Mouse (Mus musculus) C2C12 (cell line): ENCODE measurements at regions not wholly inside any gene's neighbourhood (a gene's known extent, or its start where the extent isn't known, plus 50 kb on each side); places are given as distances from the start of the nearest gene placed in this dataset.
A peak's percentile ranks its signal among the peaks of the same experiment; 100 is the strongest.

Experiments
- H3K27me3 ChIP-seq: one replicate; pipeline ENCODE4 v1.6.1; 2011; ENCODE audit not compliant: control insufficient read depth, insufficient read depth, insufficient read length
- H3K36me3 ChIP-seq: one replicate; pipeline ENCODE4 v1.6.1; 2011; ENCODE audit not compliant: control insufficient read depth, insufficient read depth
- H3K4me3 ChIP-seq: one replicate; pipeline ENCODE4 v1.5.1; 2011; ENCODE audit warnings: mild to moderate bottlenecking, control low read depth; ENCODE audit not compliant: poor library complexity, insufficient read depth, severe bottlenecking
- H3K79me2 ChIP-seq: one replicate; pipeline ENCODE4 v1.6.1; 2011; ENCODE audit not compliant: control insufficient read depth, insufficient read depth
- H3K79me3 ChIP-seq: one replicate; pipeline ENCODE4 v1.6.1; 2011; ENCODE audit warnings: low read depth, control low read depth
- H3ac ChIP-seq: one replicate; pipeline ENCODE3; 2011; ENCODE audit warnings: low read depth; ENCODE audit not compliant: control insufficient read depth, insufficient read length
- CEBPB ChIP-seq: IDR thresholded peaks from one replicate; pipeline ENCODE4 v1.6.1; 2011; ENCODE audit warnings: low read depth, mild to moderate bottlenecking, control low read depth, moderate library complexity
- CTCF ChIP-seq: IDR thresholded peaks from one replicate; pipeline ENCODE4 v1.5.1; 2011; ENCODE audit not compliant: control insufficient read depth, insufficient read depth, insufficient read length
- FOSL1 ChIP-seq: IDR thresholded peaks from one replicate; pipeline ENCODE4 v1.8.0; 2011; ENCODE audit warnings: mild to moderate bottlenecking, low read length; ENCODE audit not compliant: poor library complexity, insufficient read depth, severe bottlenecking
- MAX ChIP-seq: IDR thresholded peaks from one replicate; pipeline ENCODE4 v1.6.1; 2011; ENCODE audit warnings: mild to moderate bottlenecking, control low read depth
- MYOD1 ChIP-seq: IDR thresholded peaks from one replicate; pipeline ENCODE4 v1.6.1; 2011; ENCODE audit warnings: low read depth; ENCODE audit not compliant: control insufficient read depth, insufficient read length
- MYOG ChIP-seq: IDR thresholded peaks from one replicate; pipeline ENCODE4 v1.6.1; 2011; ENCODE audit not compliant: control insufficient read depth, insufficient read length; ENCODE audit errors: extremely low read depth
- USF1 ChIP-seq: IDR thresholded peaks from one replicate; pipeline ENCODE4 v1.6.1; 2011; ENCODE audit warnings: low read depth, mild to moderate bottlenecking, control low read depth, moderate library complexity

DNA sequence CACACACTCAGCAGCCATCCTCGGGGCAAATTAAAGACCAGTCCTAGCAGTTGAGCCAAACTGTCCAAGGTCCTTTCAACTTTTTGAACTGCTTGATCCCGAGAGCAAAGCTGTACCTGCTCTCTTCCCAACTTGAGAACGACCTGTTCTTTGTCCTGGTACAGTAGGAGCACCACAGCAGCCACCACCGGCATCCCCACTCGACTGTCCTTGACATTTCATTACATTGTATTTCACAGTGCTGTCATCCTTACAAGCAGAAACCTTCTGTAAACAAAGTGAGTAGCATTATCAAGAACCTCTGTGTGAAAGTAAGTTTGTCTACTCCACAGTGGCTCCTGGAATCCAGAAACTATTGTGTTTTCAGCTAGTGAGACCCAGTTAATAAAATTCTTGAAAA lies 240.2 kb upstream of the Zfp462 start:
- no peak overlapping the region for H3ac ChIP-seq
- TF ChIP-seq MAX = no peak
- no peak for TF ChIP-seq CEBPB
- no peak for TF ChIP-seq MYOG
- TF ChIP-seq FOSL1 = no peak
- no peak for TF ChIP-seq USF1
- TF ChIP-seq MYOD1 = no peak
- TF ChIP-seq CTCF = no peak
- no peaks in the 10 kb centered on the region for H3K79me3 ChIP-seq
- no peaks in the 10 kb centered on the region for H3K79me2 ChIP-seq
- H3K27me3 ChIP-seq = no peaks in the 10 kb centered on the region
- H3K36me3 ChIP-seq = no peaks in the 10 kb centered on the region
- H3K4me3 ChIP-seq = no peak overlapping the region

DNA sequence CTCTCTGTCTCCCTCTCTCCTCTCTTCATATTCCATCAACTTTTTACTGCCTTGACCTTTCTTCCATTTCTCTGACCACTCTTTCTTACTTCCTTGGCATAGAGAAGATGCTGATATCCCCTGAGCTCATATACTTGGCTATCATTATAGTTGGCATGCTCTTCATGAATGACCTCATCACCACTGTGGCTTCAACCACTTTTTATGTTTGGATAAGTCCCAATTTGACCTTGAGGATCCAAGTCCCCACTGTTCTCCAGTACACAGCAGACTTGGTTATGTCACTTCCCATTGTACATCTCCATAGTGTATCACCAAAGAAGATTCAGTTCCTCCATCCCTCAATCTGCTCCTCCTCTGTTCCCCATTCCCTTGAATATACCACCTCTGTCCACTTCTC lies 235.1 kb upstream of the Zfp462 start:
- Histone ChIP-seq H3K79me2 (no peaks in the 10 kb centered on the region), H3K79me3 (no peaks in the 10 kb centered on the region), H3ac (no peak overlapping the region), H3K4me3 (no peak overlapping the region), H3K36me3 (no peaks in the 10 kb centered on the region), H3K27me3 (no peaks in the 10 kb centered on the region)
- TF ChIP-seq MYOG (no peak), CEBPB (no peak), USF1 (no peak), FOSL1 (no peak), MAX (no peak), CTCF (no peak), MYOD1 (no peak)

DNA sequence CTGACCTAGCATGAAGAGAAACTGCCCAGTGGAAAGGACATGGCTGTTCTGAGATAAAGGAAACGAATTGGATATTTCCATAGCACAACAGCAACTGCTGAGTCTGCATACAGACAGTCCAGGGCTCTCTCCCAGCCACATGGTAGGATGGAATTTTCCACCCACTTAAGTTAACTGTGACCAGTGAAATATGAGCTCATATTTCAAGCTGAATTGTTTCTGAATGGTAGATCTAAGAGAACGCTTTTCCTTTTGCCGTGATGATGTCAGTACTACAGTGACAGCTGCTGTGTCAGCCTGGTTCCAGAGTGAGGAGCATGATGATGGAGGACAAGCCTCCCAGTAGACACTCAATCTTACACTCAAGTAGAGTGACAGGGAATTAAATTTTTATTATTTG lies 231.9 kb upstream of the Zfp462 start:
- Histone ChIP-seq H3K79me3 (no peaks in the 10 kb centered on the region), H3K4me3 (no peak overlapping the region)
- TF ChIP-seq MYOD1 (peak; percentile 60), MYOG (no peak)

DNA sequence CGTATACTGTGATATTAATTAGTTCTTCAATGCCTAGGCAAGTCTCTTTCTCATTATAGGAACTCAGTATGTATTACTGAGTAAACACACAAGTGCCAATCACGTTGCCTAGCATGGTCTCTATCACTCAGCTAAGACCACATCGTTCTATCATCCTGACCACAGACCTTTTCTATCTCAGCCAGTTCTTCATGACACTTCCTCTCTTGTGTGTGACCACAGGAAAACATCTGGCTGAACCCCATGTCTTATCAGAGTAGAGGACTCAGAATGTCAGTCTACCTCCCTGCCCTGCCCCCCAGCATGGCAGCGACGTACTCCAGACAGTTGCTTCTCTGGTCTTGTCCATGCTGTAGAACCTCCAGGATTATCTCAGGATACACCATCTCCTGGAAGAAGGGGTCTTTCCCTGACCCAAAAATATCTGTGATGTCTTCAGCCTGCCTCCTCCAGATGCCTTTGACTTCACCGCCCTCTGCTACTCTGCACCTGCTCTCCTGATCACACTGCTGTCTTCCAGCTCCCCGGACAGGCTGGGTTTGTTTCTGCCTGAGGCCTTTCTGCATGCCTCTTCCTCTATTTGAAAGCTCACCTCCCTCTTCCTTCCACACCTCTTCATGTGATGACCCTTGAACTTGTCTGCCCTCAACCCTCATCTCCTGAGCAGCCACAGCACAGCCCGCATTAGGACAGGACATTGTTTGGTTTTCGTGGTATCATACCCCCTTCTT lies 230.1 kb upstream of the Zfp462 start:
- TF ChIP-seq MYOG (no peak), MAX (no peak), CTCF (no peak), MYOD1 (no peak), FOSL1 (no peak), USF1 (no peak), CEBPB (no peak)
- Histone ChIP-seq H3K4me3 (no peak overlapping the region), H3ac (no peak overlapping the region), H3K79me3 (no peaks in the 10 kb centered on the region), H3K27me3 (no peaks in the 10 kb centered on the region), H3K36me3 (no peaks in the 10 kb centered on the region), H3K79me2 (no peaks in the 10 kb centered on the region)

More for the DNA sequence above, 231.9 kb upstream of the Zfp462 start:
- Histone ChIP-seq H3K27me3 (no peaks in the 10 kb centered on the region), H3ac (no peak overlapping the region), H3K36me3 (no peaks in the 10 kb centered on the region), H3K79me2 (no peaks in the 10 kb centered on the region)

DNA sequence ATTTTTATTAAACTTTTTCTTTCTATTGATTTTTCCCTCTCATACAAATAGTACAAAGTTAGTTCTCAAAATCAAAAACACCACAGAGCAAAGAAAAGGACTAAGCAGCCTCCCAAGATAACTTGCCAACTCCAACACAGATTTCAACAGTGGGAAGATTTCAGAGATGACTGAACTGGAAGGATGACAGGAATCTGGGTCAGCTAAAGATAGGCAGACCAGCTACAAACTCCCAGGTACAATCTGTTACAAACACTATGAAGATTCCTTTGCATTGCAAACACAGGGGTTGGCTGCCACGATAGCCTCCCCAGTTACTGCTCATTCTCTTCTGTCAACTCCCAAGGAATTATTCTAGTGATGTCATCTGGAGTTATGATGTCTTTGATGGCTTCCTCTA lies 226.8 kb upstream of the Zfp462 start:
- no peak overlapping the region for H3ac ChIP-seq
- H3K79me2 ChIP-seq = no peaks in the 10 kb centered on the region
- TF ChIP-seq MAX (no peak), CEBPB (no peak), CTCF (no peak), FOSL1 (no peak), MYOD1 (no peak), MYOG (no peak), USF1 (no peak)
- no peaks in the 10 kb centered on the region for H3K36me3 ChIP-seq
- no peaks in the 10 kb centered on the region for H3K79me3 ChIP-seq
- H3K27me3 ChIP-seq = no peaks in the 10 kb centered on the region
- no peak overlapping the region for H3K4me3 ChIP-seq

DNA sequence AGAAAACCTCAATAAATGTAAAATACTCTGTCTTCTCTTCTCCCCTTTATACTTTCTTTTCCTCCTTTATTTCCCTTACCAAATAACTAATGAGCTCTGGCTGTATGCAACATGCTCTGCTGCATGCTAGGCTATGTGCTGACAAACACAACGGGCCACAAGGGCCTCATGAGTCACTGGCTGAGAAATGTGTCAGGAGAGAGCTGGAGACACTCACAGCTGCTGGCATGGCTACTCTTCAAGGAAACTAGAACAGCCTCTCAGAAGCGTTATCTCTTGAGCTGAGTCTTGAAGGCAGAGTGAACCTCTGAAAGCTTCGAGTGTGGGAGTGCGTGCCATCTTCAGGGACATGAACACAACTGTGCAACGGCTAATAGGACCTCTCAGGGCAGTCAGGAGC lies 205.8 kb upstream of the Zfp462 start:
- Histone ChIP-seq H3K27me3 (no peaks in the 10 kb centered on the region), H3K36me3 (no peaks in the 10 kb centered on the region), H3K79me3 (no peaks in the 10 kb centered on the region), H3K4me3 (no peak overlapping the region), H3K79me2 (no peaks in the 10 kb centered on the region), H3ac (no peak overlapping the region)
- no peak for TF ChIP-seq CEBPB
- no peak for TF ChIP-seq CTCF
- no peak for TF ChIP-seq MYOG
- TF ChIP-seq USF1 = no peak
- TF ChIP-seq MYOD1 = no peak
- no peak for TF ChIP-seq FOSL1
- no peak for TF ChIP-seq MAX
